Mouse (Mus musculus): ENCODE data around the gene Myf6. TPM values are rescaled to one million over a fixed set of nuclear protein-coding genes. Genes with fewer than 3 reads are reported as not detected.

Gene Myf6
- polyA plus RNA-seq (2011; ENCODE audit: insufficient read depth, insufficient read length, low read depth, missing spikeins): not detected in 2 replicates

DNA sequence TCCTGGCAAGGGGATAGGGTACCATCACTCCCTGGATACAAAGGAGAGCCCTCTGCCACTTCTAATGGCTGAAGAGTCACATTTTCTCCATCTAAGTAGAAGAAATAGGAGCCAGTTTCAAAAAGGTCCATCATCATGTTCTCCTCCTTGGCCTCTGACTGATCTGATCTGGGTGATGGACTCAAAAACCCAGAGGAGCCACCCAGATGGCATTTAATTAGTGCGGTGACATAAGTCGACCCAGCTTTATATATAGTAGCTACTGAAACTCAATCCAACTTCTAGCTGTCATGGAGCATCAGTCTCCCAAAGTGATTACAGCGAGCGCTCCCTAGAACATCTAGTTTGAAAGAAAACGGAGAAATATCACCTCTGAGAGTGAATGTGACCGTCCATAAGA, at the start of gene Myf6:
Gene Myf6 (minus strand): TSS at position 170 of the 400 bp plus-strand sequence.
- no peak within 1 kb of the TSS for H3K9ac ChIP-seq (ENCODE audit: low read depth, poor library complexity, severe bottlenecking)
- no peaks in the 10 kb centered on the region for H3K4me1 ChIP-seq (ENCODE audit: control insufficient read depth, insufficient read depth, low read length)
- no peaks in the 10 kb centered on the region for H3K36me3 ChIP-seq (ENCODE audit: control insufficient read depth, insufficient read depth, low read length, poor library complexity, severe bottlenecking)
- H3K9me3 ChIP-seq (replicated peaks; ENCODE audit: control insufficient read depth, insufficient read depth, low read length, poor library complexity, severe bottlenecking): no peaks in the 10 kb centered on the region
- H3K27ac ChIP-seq (ENCODE audit: insufficient read depth, low read length): no peak within 1 kb of the TSS
- H3K27me3 ChIP-seq (ENCODE audit: control insufficient read depth, insufficient read depth, low read length, poor library complexity, severe bottlenecking): no peaks in the 10 kb centered on the region
- H3K4me3 ChIP-seq (ENCODE audit: low read depth, low read length): no peak within 1 kb of the TSS
- TF ChIP-seq CTCF (IDR thresholded peaks at IDR 0.05; ENCODE audit: low read depth, low read length) (no peak), EP300 (IDR thresholded peaks at IDR 0.05; ENCODE audit: insufficient read depth, low read depth, low read length) (no peak), POLR2A (IDR thresholded peaks at IDR 0.05; ENCODE audit: insufficient read depth, low read length) (no peak)

DNA sequence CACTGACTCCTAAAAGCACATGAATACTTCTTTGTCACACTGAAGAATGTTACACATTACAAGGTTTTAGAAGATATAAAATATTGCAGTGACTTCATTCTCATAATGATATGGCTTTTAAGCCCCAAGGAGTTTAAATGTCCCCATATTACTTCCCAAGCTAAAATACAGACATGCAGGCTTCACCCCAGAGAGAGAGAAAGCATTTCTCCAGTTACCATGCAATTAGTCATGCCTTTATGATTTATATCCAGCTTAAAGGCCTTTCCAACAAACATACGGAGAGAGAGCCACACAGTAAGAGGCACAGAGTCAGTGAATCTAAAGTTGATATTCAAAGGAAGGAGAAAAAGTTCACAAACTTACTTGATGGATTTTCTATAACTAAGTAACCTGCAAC, 48.5 kb upstream of the Myf6 start:
- Histone ChIP-seq H3K27ac (ENCODE audit: insufficient read depth, low read length) (no peak overlapping the region), H3K9me3 (replicated peaks; ENCODE audit: control insufficient read depth, insufficient read depth, low read length, poor library complexity, severe bottlenecking) (no peaks in the 10 kb centered on the region), H3K27me3 (ENCODE audit: control insufficient read depth, insufficient read depth, low read length, poor library complexity, severe bottlenecking) (no peaks in the 10 kb centered on the region), H3K4me1 (ENCODE audit: control insufficient read depth, insufficient read depth, low read length) (no peaks in the 10 kb centered on the region), H3K9ac (ENCODE audit: low read depth, poor library complexity, severe bottlenecking) (no peak overlapping the region), H3K36me3 (ENCODE audit: control insufficient read depth, insufficient read depth, low read length, poor library complexity, severe bottlenecking) (no peaks in the 10 kb centered on the region), H3K4me3 (ENCODE audit: low read depth, low read length) (no peak overlapping the region)
- TF ChIP-seq POLR2A (IDR thresholded peaks at IDR 0.05; ENCODE audit: insufficient read depth, low read length) (no peak), EP300 (IDR thresholded peaks at IDR 0.05; ENCODE audit: insufficient read depth, low read depth, low read length) (no peak), CTCF (IDR thresholded peaks at IDR 0.05; ENCODE audit: low read depth, low read length) (no peak)

DNA sequence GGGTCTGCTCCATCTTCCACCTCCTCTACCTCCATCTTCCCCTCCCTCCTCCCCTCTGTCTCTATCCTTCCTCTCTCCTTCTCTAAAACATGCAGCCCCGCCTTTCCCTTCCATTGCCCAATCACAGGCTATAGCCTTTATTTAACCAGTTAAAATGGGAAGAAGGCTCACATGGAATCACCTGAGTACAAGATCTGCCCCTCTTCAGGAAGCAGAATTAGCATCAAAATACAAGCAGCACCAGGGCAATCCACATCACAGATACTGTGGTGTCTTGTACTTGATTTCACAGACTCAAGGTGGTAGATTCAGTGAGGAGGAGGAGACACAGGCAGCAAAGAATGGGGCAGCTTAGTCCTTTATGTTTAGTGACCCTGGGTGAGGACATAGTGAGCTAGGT, 34.2 kb upstream of the Myf6 start:
- H3K36me3 ChIP-seq (ENCODE audit: control insufficient read depth, insufficient read depth, low read length, poor library complexity, severe bottlenecking): no peaks in the 10 kb centered on the region
- no peak overlapping the region for H3K27ac ChIP-seq (ENCODE audit: insufficient read depth, low read length)
- no peaks in the 10 kb centered on the region for H3K9me3 ChIP-seq (replicated peaks; ENCODE audit: control insufficient read depth, insufficient read depth, low read length, poor library complexity, severe bottlenecking)
- H3K4me3 ChIP-seq (ENCODE audit: low read depth, low read length): no peak overlapping the region
- H3K4me1 ChIP-seq (ENCODE audit: control insufficient read depth, insufficient read depth, low read length): no peaks in the 10 kb centered on the region
- no peak for TF ChIP-seq POLR2A (IDR thresholded peaks at IDR 0.05; ENCODE audit: insufficient read depth, low read length)
- no peak for TF ChIP-seq CTCF (IDR thresholded peaks at IDR 0.05; ENCODE audit: low read depth, low read length)
- TF ChIP-seq EP300 (IDR thresholded peaks at IDR 0.05; ENCODE audit: insufficient read depth, low read depth, low read length): no peak
- H3K27me3 ChIP-seq (ENCODE audit: control insufficient read depth, insufficient read depth, low read length, poor library complexity, severe bottlenecking): no peaks in the 10 kb centered on the region
- H3K9ac ChIP-seq (ENCODE audit: low read depth, poor library complexity, severe bottlenecking): no peak overlapping the region

DNA sequence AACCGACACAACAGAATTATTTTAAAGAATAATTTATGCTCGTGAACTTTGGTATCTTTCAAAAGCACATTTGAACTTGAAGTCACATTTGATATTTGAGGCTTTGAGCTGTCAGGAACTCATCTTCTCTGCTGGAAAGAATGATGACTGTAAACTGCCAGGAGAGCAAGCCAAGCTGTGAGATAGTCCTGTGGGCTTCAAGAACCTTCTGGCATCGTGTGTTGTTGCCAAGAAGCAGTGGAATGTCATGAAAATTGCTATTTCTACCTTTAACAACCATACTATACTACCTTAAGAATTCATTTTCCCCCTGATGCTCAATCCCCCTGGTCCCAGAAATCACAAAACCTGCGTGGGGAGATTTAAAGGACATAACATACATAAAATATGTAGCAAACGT, 24.7 kb upstream of the Myf6 start:
- Histone ChIP-seq H3K36me3 (ENCODE audit: control insufficient read depth, insufficient read depth, low read length, poor library complexity, severe bottlenecking) (no peaks in the 10 kb centered on the region), H3K27me3 (ENCODE audit: control insufficient read depth, insufficient read depth, low read length, poor library complexity, severe bottlenecking) (0 out of 2 replicates have a peak, but pooled peaks cover 1% of the 10 kb centered on the region), H3K4me3 (ENCODE audit: low read depth, low read length) (no peak overlapping the region), H3K9ac (ENCODE audit: low read depth, poor library complexity, severe bottlenecking) (no peak overlapping the region), H3K4me1 (ENCODE audit: control insufficient read depth, insufficient read depth, low read length) (no peaks in the 10 kb centered on the region), H3K9me3 (replicated peaks; ENCODE audit: control insufficient read depth, insufficient read depth, low read length, poor library complexity, severe bottlenecking) (no peaks in the 10 kb centered on the region), H3K27ac (ENCODE audit: insufficient read depth, low read length) (no peak overlapping the region)
- TF ChIP-seq EP300 (IDR thresholded peaks at IDR 0.05; ENCODE audit: insufficient read depth, low read depth, low read length): no peak
- TF ChIP-seq CTCF (IDR thresholded peaks at IDR 0.05; ENCODE audit: low read depth, low read length): no peak
- TF ChIP-seq POLR2A (IDR thresholded peaks at IDR 0.05; ENCODE audit: insufficient read depth, low read length): no peak

DNA sequence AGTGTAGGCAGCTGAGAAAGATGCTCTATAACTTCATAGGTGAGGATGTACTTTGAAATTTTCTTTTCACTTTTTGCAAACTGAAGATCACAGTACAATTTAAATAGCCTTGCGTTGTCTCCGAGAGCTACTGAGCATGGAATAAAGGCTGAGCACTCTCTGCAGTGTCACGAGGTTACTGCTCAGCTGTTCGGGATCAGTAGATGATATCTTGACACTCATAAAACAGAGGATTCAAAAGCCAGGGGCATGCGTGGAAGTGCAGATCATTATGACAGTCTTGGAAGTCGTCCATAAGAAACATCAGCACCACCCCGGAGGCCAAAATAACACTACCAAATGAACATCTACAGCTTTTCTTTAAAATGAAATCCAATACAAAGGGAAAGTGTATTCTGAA, 22.1 kb upstream of the Myf6 start:
- TF ChIP-seq CTCF (IDR thresholded peaks at IDR 0.05; ENCODE audit: low read depth, low read length) (no peak), EP300 (IDR thresholded peaks at IDR 0.05; ENCODE audit: insufficient read depth, low read depth, low read length) (no peak), POLR2A (IDR thresholded peaks at IDR 0.05; ENCODE audit: insufficient read depth, low read length) (no peak)
- 0 out of 2 replicates have a peak, but pooled peaks cover 1% of the 10 kb centered on the region for H3K27me3 ChIP-seq (ENCODE audit: control insufficient read depth, insufficient read depth, low read length, poor library complexity, severe bottlenecking)
- no peaks in the 10 kb centered on the region for H3K36me3 ChIP-seq (ENCODE audit: control insufficient read depth, insufficient read depth, low read length, poor library complexity, severe bottlenecking)
- no peak overlapping the region for H3K4me3 ChIP-seq (ENCODE audit: low read depth, low read length)
- no peaks in the 10 kb centered on the region for H3K4me1 ChIP-seq (ENCODE audit: control insufficient read depth, insufficient read depth, low read length)
- H3K27ac ChIP-seq (ENCODE audit: insufficient read depth, low read length): no peak overlapping the region
- H3K9me3 ChIP-seq (replicated peaks; ENCODE audit: control insufficient read depth, insufficient read depth, low read length, poor library complexity, severe bottlenecking): no peaks in the 10 kb centered on the region
- H3K9ac ChIP-seq (ENCODE audit: low read depth, poor library complexity, severe bottlenecking): no peak overlapping the region

DNA sequence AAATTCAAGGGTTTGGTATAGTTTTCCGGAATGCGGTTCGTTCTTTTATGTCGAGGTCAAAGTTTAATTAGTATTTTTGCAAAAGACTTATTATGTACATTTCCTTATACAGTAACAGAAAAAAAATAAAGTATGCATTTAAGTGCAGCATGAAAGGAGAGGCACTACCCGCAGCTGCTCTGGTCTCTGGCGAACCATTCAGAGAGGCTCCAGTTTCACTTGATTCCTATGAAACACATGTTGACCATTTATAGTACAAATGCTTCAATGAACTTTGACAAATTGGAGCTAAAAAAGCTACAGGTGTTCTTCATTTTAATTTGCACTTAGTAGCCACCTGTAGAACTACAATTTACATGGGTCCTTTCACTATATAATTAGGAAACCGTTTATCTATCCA, 20.2 kb upstream of the Myf6 start:
- Histone ChIP-seq H3K4me3 (ENCODE audit: low read depth, low read length) (no peak overlapping the region), H3K4me1 (ENCODE audit: control insufficient read depth, insufficient read depth, low read length) (no peaks in the 10 kb centered on the region), H3K27me3 (ENCODE audit: control insufficient read depth, insufficient read depth, low read length, poor library complexity, severe bottlenecking) (no peaks in the 10 kb centered on the region), H3K36me3 (ENCODE audit: control insufficient read depth, insufficient read depth, low read length, poor library complexity, severe bottlenecking) (no peaks in the 10 kb centered on the region), H3K9me3 (replicated peaks; ENCODE audit: control insufficient read depth, insufficient read depth, low read length, poor library complexity, severe bottlenecking) (no peaks in the 10 kb centered on the region), H3K27ac (ENCODE audit: insufficient read depth, low read length) (no peak overlapping the region), H3K9ac (ENCODE audit: low read depth, poor library complexity, severe bottlenecking) (no peak overlapping the region)
- TF ChIP-seq POLR2A (IDR thresholded peaks at IDR 0.05; ENCODE audit: insufficient read depth, low read length): no peak
- TF ChIP-seq CTCF (IDR thresholded peaks at IDR 0.05; ENCODE audit: low read depth, low read length): no peak
- no peak for TF ChIP-seq EP300 (IDR thresholded peaks at IDR 0.05; ENCODE audit: insufficient read depth, low read depth, low read length)

Measured in ES-Bruce4 (cell line).